Mouse (Mus musculus) cerebellum, postnatal 10 days (tissue): ENCODE measurements around the gene Serpina3k.
"Not testable (repeated sequence)": the region's sequence is repeated elsewhere in the genome, so short reads cannot be mapped to it uniquely, and the experiment has no call there.

Experiments
- DNase-seq, 2 experiments: peaks; one replicate each; pipeline ENCODE4 v3.0.0; 2021; ENCODE audit warnings: mixed read lengths in 2 of 2

The Serpina3k gene

DNA sequence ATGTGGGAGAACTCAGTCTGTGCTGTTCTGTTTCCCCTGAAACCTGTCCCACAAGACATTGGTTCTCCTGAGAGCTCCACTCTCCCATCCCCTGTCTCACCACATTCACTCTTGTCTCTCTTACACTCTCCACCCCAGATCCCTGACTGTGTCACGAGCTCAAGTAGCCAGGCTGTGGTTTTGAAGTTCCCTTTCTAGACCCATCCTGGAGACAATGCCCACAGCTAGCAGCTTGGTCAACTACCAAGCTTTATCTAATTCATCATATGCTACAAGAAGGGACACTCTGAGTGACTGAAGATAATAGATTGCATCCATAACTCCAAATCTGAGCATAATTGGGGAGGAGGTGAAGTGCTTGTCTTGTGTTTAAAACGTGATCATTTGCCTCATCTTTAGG lies 52.8 kb downstream of the Serpina3k start:
- DNase-seq, result not testable (repeated sequence)
